Mouse (Mus musculus): ENCODE measurements around the gene Gm20807.
"Not testable (repeated sequence)": the region's sequence is repeated elsewhere in the genome, so short reads cannot be mapped to it uniquely, and the experiment has no call there.

DNA sequence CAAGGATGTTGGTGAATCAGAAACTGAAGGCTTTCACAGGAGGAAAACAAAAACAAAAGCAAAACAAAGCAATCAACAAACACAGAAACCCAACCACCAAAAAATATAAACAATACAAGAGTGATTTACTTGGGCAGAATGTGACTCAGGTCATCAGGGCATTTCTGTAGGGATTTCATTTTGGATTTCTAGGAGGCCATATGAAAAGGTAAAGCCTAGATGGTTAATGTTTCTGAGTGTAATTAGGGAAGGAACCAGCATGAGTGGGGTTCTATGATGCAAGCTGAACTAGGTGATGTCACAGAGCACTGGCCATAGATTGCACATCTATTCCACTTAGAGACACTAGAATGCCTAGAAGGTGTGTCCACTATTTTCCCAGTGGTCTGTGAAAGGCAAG is at the start of gene Gm20807:
- TF ChIP-seq CTCF (IDR thresholded peaks at IDR 0.05; ENCODE audit: low read depth, low read length); POLR2A (IDR thresholded peaks at IDR 0.05; ENCODE audit: extremely low read depth, insufficient read depth, low read length): not testable (repeated sequence)

Data from liver, adult 2 months (tissue).